Comparison of ENCODE assay signal across 1 mouse cellular context in genomic region chr3:115819401-115820138, GRCm38 (mm10).
TF ChIP-seq lines count a peak whose summit lies in the region.

No protein-coding gene starts in this region.

TF ChIP-seq in MEL, 35 proteins besides CTCF, POLR2A, EP300 and RAD21 (continued from another document):
- no peak for TF ChIP-seq TBP (IDR thresholded peaks at IDR 0.05; ENCODE audit: low read depth, low read length)
- TF ChIP-seq ZC3H11A (IDR thresholded peaks at IDR 0.05; ENCODE audit: low read depth, low read length), result no peak
